Mouse (Mus musculus) spleen, adult 2 months (tissue): ENCODE measurements around the gene Rph3a. TPM values are rescaled to one million over a fixed set of nuclear protein-coding genes. Genes with fewer than 3 reads are reported as not detected.
"Not testable (repeated sequence)": the region's sequence is repeated elsewhere in the genome, so short reads cannot be mapped to it uniquely, and the experiment has no call there.

Experiments
- DNase-seq, 2 experiments: peaks; one replicate each; pipeline versions ENCODE4 v3.0.0 to v3.0.0-alpha.2; 2012 to 2021; ENCODE audit warnings: low spot score in 2 of 2, low read depth in 1 of 2
- H3K27ac ChIP-seq: fragments of 200-500 bp; 2 replicates; pipeline ENCODE4 v1.5.1; 2012; ENCODE audit warnings: low read length, inconsistent platforms; ENCODE audit not compliant: insufficient read depth
- H3K27me3 ChIP-seq: fragments of 200-500 bp; 2 replicates; pipeline ENCODE4 v1.6.1; 2012; ENCODE audit warnings: mild to moderate bottlenecking, moderate library complexity, low read length, inconsistent platforms; ENCODE audit not compliant: control insufficient read depth, insufficient read depth
- H3K36me3 ChIP-seq: fragments of 200-500 bp; 2 replicates; pipeline ENCODE4 v1.6.1; 2012; ENCODE audit warnings: mild to moderate bottlenecking, low read length, inconsistent platforms; ENCODE audit not compliant: control insufficient read depth, insufficient read depth
- H3K4me1 ChIP-seq: fragments of 200-500 bp; 2 replicates; pipeline ENCODE4 v1.6.1; 2011; ENCODE audit warnings: inconsistent platforms; ENCODE audit not compliant: control insufficient read depth, insufficient read depth, insufficient read length
- H3K4me3 ChIP-seq: fragments of 200-500 bp; 2 replicates; pipeline ENCODE4 v1.5.1; 2011; ENCODE audit warnings: mild to moderate bottlenecking, inconsistent platforms; ENCODE audit not compliant: insufficient read depth, insufficient read length; ENCODE audit errors: extremely low read depth
- CTCF ChIP-seq: fragments of 200-500 bp; IDR thresholded peaks from 2 replicates; pipeline ENCODE4 v1.5.1; 2011; ENCODE audit warnings: mild to moderate bottlenecking, inconsistent platforms; ENCODE audit not compliant: insufficient read depth, insufficient read length, insufficient replicate concordance; ENCODE audit errors: extremely low read depth
- POLR2A ChIP-seq: fragments of 200-500 bp; IDR thresholded peaks from 2 replicates; pipeline ENCODE4 v1.6.1; 2011; ENCODE audit warnings: low read depth, low read length, inconsistent platforms
- WGBS: fragments of 180-500 bp; shearing (Covaris S2); methylation state at CpG from one replicate; pipeline ENCODE4 v1.1.7; 2018; 5-methylcytosine and 5-hydroxymethylcytosine counted together
- polyA plus RNA-seq: library from polyadenylated mRNA; depleted of rRNA; stranded (reverse); fragments of >200 nt; gene quantifications from 2 replicates; pipeline ENCODE4 v1.2.3, GENCODE M21; 2012

Rph3a gene
- polyA plus RNA-seq, 1 experiment = 0.02 TPM

DNA sequence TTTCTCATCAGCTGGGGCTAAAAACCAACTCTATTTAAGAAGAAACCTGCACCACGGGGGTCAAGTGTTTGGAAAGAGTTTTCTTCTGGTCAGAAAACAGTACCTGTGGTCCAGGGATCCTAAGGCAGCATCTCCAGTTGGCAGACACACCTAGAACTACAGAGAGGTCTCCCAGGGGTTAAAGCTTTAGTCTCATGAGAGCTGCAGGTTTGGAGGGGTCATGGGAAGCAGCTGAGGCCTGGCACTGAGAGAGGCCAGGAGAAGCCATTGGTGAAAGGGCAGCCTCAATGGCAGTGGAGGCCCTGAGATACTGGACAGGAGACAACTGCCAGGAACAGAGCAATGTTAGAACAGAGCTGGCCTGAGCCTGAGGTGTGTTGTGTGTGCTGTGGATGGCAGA is 109.2 kb downstream of the Rph3a start:
- Histone ChIP-seq H3K27me3 (no peaks in the 10 kb centered on the region), H3K27ac (no peak overlapping the region), H3K36me3 (peaks cover 2% of the 10 kb centered on the region; the same call in 1 of the 2 replicates), H3K4me1 (peaks cover 2% of the 10 kb centered on the region; the same call in 1 of the 2 replicates), H3K4me3 (no peak overlapping the region)
- 79% methylated on average over 1 of the region's 1 CpGs for WGBS
- DNase-seq = no peak
- TF ChIP-seq POLR2A (no peak), CTCF (no peak)

DNA sequence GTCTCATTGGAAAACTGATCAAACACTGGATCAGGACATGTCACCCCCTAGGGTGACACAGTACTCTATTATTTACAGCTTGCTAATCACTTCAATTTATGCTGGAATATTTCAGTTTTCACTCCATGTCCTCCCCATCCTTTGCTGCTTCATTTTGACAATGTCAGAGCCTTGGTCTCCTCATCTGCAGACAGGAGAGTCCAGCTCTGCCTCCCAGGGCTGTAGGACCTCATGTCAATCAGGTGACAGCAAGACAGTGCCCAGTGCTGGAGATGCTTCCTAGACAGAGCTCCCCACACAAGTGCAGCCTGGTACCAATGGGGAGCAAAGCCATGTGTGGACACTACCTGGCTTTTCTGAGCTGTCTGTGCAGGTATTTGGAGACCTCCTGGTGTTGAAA is 111.2 kb downstream of the Rph3a start:
- H3K27ac ChIP-seq = no peak overlapping the region
- no peaks in the 10 kb centered on the region for H3K27me3 ChIP-seq
- H3K4me1 ChIP-seq = no peaks in the 10 kb centered on the region
- DNase-seq = no peak
- H3K4me3 ChIP-seq = no peak overlapping the region
- H3K36me3 ChIP-seq = peaks cover 2% of the 10 kb centered on the region; the same call in 1 of the 2 replicates
- TF ChIP-seq CTCF (no peak), POLR2A (no peak)

DNA sequence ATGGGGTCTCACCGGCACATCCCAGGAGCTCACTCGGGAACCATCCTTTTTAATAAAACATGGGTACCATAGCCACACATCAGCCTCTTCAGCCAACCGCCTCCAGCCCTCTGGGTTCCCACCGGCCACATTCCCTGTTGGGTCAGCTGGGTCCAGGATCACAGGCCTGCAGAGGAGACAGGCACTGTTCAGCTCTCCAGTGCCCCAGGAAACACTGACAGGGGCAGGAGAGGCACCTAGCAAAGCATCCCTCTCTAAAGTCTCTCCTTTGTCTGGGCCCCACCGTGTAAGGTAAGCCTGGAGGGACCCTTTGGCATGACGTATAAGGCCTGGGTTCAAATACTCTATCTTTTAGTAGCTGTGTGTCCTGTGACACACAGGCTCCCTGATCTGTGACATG is 111.6 kb downstream of the Rph3a start:
- 91% methylated on average over 6 of the region's 6 CpGs for WGBS
- TF ChIP-seq CTCF = no peak
- TF ChIP-seq POLR2A = no peak
- H3K36me3 ChIP-seq = peaks cover 2% of the 10 kb centered on the region; the same call in 1 of the 2 replicates

DNA sequence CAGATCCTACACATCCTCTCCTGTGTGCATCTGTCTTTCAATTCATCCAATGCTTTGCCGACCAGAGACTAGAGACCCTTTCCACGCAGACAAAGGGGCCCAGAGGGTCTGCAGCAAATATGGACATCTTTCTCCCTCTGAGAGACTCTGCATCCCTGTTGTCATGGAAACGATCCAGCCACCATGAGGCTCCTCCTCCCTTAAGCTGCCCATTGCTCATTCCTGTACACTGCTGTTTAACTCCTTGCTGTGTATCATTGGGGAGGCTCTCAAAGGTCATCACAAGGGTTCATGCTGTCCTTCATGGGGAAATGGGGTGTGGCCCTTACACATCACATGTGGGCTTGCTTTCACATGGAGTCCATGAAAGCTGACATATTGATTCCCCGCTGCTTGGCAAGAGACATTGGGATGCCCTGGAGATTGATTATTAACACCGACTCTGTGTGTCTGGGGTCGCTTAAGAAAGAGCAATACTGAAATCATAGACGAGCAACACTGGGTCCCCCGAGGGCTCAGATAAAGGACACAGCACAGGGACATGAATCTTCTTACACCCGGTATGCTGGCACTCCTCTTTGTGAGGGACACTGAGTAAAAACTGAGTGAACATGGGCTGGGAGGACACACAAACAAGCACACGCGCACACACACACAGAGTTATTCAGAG is 114.5 kb downstream of the Rph3a start:
- no peak for DNase-seq
- H3K36me3 ChIP-seq = no peaks in the 10 kb centered on the region; the same call in 1 of the 2 replicates
- WGBS = 93% methylated on average over 11 of the region's 11 CpGs
- TF ChIP-seq POLR2A = no peak
- H3K4me1 ChIP-seq = no peaks in the 10 kb centered on the region
- no peak overlapping the region for H3K27ac ChIP-seq
- no peaks in the 10 kb centered on the region for H3K27me3 ChIP-seq
- H3K4me3 ChIP-seq = no peak overlapping the region

More for the DNA sequence above, 111.6 kb downstream of the Rph3a start:
- Histone ChIP-seq H3K27ac (no peak overlapping the region), H3K27me3 (no peaks in the 10 kb centered on the region), H3K4me1 (no peaks in the 10 kb centered on the region), H3K4me3 (no peak overlapping the region)
- DNase-seq = no peak

DNA sequence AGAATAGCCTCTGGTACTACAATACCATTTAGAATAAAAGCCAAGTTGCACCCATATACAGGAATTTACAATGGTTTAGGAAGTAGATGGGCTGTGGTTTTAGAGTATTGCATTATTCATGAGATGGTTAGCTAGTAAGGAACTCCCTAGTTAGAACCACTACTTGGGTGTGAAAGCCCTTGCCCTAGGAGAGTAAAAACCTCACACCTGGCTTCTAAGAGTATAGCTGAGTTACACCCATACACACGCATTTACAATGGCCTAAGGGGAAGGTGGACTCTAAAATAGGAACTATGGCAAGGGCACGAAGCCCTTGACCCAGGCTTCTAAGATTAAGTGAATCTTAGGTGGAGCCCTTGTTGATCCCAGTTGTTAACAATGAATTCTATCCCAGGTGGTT is 115.2 kb downstream of the Rph3a start:
- not testable (repeated sequence) for H3K27ac ChIP-seq, H3K4me3 ChIP-seq

DNA sequence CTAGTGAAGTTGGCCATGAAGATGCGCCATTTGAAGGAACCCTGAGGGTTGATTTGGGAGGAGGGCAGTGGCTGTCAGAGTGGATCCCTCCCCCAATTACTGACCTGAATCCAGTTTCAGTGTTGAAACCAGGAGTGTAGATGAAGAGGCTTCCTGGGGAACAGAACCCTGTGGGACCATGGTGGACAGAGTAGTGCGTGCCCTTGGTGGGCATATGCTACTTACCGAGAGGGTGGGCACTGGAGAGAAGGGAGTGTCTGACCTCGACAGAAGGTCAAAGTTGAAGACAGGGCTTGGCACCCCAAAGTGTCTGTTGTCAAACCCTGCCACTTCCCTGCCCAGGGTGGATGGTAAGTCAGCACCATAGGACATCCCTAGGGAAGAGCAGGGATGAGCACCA is 116.0 kb downstream of the Rph3a start:
- 89% methylated on average over 4 of the region's 4 CpGs for WGBS

More for the DNA sequence above, 115.2 kb downstream of the Rph3a start:
- 79% methylated on average over 2 of the region's 2 CpGs for WGBS
- H3K36me3 ChIP-seq, H3K27me3 ChIP-seq, DNase-seq, H3K4me1 ChIP-seq: not testable (repeated sequence)

DNA sequence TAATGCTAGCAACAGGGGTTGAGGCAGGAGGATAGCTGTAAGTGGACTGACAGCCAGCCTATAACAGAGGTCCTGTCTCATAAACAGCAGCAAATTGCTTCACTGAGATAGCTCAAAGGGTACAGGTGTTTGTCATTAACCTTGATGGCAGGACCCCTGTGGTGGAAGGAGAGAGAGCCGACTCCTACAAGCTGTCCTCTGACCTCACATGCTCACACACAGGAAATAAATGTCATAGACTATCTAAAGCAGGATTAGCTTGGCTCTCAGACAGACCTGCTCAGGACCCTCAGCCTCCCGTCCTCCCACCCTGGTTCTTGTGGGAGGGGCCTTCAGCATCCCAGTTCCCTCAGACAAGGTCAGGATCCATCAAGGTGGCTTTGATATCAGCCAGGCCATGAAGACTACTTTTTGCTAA is 117.6 kb downstream of the Rph3a start:
- WGBS = 84% methylated on average over 2 of the region's 2 CpGs
- Histone ChIP-seq H3K27ac (no peak overlapping the region), H3K36me3 (no peaks in the 10 kb centered on the region; the same call in 1 of the 2 replicates), H3K27me3 (no peaks in the 10 kb centered on the region), H3K4me1 (no peaks in the 10 kb centered on the region), H3K4me3 (no peak overlapping the region)
- no peak for DNase-seq
- TF ChIP-seq CTCF (no peak), POLR2A (no peak)

More for the DNA sequence above, 116.0 kb downstream of the Rph3a start:
- not testable (repeated sequence) for H3K27me3 ChIP-seq, H3K36me3 ChIP-seq, H3K4me1 ChIP-seq, H3K4me3 ChIP-seq, DNase-seq, H3K27ac ChIP-seq

DNA sequence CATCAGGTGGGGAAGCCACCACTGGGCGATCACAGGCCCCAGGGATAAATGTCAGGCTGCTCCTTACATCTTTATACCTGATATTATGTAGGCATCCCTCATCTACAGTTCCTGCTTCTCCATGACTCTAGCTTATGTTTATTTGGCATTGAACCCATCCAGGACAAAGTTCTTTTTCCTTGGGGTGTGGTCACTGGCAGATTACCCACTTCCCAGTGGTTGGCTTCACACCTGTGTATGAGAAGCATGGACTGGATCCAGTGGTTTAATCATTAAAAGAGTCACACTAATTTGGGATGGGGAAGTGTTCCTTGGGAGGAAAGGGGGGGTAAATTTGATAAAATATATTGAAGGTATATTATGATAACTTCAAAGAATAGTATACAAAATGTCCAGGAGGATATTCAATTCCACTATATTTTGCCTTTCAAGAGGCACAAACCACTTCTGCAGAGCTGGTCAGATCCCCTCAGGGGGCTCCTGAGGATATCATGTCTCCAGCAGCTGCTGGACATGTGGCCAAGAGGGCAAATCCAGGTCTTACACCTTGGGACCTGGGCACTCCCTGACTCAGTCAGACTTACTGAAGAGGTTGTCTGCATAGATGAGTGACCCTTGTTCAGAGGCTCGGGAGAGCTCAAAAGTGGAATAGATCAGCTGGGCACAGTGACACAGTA is 118.2 kb downstream of the Rph3a start:
- H3K4me3 ChIP-seq, H3K4me1 ChIP-seq, DNase-seq, H3K36me3 ChIP-seq, H3K27me3 ChIP-seq, H3K27ac ChIP-seq: not testable (repeated sequence)
- 87% methylated on average over 2 of the region's 2 CpGs for WGBS
